Mouse (Mus musculus) ES-Bruce4 (cell line): Measurements from ENCODE around the gene Ptger4. TPM values are rescaled to one million over a fixed set of nuclear protein-coding genes. Genes with fewer than 3 reads are reported as not detected.

Experiments
- H3K27ac ChIP-seq: 2 replicates; pipeline ENCODE4 v1.5.1; 2012; ENCODE audit warnings: low read length, inconsistent platforms; ENCODE audit not compliant: insufficient read depth
- H3K27me3 ChIP-seq: 2 replicates; pipeline ENCODE4 v1.6.1; 2012; ENCODE audit warnings: mild to moderate bottlenecking, low read length, inconsistent platforms; ENCODE audit not compliant: control insufficient read depth, poor library complexity, insufficient read depth, severe bottlenecking
- H3K36me3 ChIP-seq: 2 replicates; pipeline ENCODE4 v1.6.1; 2012; ENCODE audit warnings: inconsistent platforms, mild to moderate bottlenecking, low read length, moderate library complexity; ENCODE audit not compliant: control insufficient read depth, poor library complexity, insufficient read depth, severe bottlenecking
- H3K4me1 ChIP-seq: one replicate; pipeline ENCODE4 v1.8.1; 2011; ENCODE audit warnings: low read length; ENCODE audit not compliant: control insufficient read depth, insufficient read depth
- H3K4me3 ChIP-seq: 2 replicates; pipeline ENCODE4 v1.5.1; 2011; ENCODE audit warnings: low read depth, mild to moderate bottlenecking, low read length
- H3K9ac ChIP-seq: 2 replicates; pipeline ENCODE4 v1.6.1; 2012; ENCODE audit warnings: low read depth, mild to moderate bottlenecking, inconsistent platforms; ENCODE audit not compliant: poor library complexity, severe bottlenecking
- H3K9me3 ChIP-seq: replicated peaks from 2 replicates; pipeline ENCODE4 v1.6.1; 2012; ENCODE audit warnings: mild to moderate bottlenecking, low read length, inconsistent platforms; ENCODE audit not compliant: control insufficient read depth, poor library complexity, insufficient read depth, severe bottlenecking
- CTCF ChIP-seq: IDR thresholded peaks from one replicate; pipeline ENCODE4 v1.8.1; 2011; ENCODE audit warnings: low read depth, low read length
- EP300 ChIP-seq: IDR thresholded peaks from 2 replicates; pipeline ENCODE4 v1.6.1; 2011; ENCODE audit warnings: low read depth, low read length; ENCODE audit not compliant: insufficient read depth
- POLR2A ChIP-seq: IDR thresholded peaks from one replicate; pipeline ENCODE4 v1.8.1; 2011; ENCODE audit warnings: low read length; ENCODE audit not compliant: insufficient read depth
- polyA plus RNA-seq: library from polyadenylated mRNA; stranded (reverse); fragments of >200 nt; gene quantifications from 2 replicates; pipeline ENCODE4 v1.2.4, GENCODE M21; 2011; ENCODE audit warnings: low read depth; ENCODE audit not compliant: missing spikeins, insufficient read depth, insufficient read length

Ptger4 gene
- polyA plus RNA-seq, 1 experiment, result 1.3 TPM

- H3K27ac ChIP-seq, result no peak overlapping the region
- TF ChIP-seq EP300 (no peak), POLR2A (no peak), CTCF (no peak)
- no peak overlapping the region for H3K4me3 ChIP-seq
- no peak overlapping the region for H3K9ac ChIP-seq
- no peaks in the 10 kb centered on the region for H3K9me3 ChIP-seq
- no peaks in the 10 kb centered on the region for H3K27me3 ChIP-seq
- no peaks in the 10 kb centered on the region for H3K4me1 ChIP-seq
- no peaks in the 10 kb centered on the region for H3K36me3 ChIP-seq
Observed at GRCm38 (mm10) chr15:5250182-5250581, 6.2 kb upstream of the Ptger4 start.

DNA sequence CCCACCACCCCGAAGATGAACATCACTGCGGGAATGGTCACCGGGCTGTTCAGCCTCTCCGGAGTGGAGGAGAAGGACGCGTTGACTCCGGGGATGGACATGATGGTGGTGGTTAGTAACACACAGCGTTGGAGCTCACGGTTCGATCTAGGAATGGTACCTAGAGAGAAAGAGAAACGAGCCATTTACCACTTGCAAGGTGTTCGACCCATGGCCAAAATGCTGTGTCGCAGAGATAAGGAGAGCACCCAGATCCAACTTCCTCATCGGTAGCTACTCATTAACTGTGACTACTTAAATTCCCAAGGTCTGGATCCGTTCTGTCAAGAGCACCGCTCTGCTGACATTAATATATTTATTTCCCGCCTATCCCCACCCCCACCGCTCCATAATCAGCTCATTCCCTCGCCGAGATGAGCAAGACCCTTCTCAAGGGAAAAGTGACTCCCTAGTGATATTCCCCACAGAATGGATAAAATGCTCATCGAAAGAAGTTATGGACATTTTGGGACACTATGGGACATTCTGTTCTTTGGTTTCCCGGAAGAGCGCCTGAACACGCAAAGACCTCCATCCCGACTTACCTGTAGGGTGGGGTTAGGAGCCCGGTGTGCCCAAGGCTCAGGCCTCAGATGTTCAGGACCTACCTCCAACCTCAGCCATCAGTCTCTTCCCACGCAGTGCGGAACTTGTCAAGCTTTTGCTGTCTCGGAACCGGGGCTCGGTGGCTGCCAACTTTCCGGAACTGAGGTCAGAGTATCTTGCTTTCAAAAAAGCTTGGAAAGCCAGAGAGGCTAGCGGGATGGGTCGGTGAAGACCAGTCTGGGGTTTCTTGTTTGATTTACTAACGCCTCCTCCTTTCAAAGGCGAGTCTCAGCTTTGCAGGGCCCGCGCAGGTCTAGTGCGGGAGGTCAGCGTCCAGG, 690 bp downstream of the Ptger4 start:
- Histone ChIP-seq H3K36me3 (no peaks in the 10 kb centered on the region), H3K27ac (no peak overlapping the region), H3K9me3 (no peaks in the 10 kb centered on the region), H3K4me1 (no peaks in the 10 kb centered on the region), H3K4me3 (peak overlapping the region; percentile 63), H3K27me3 (peaks cover 5% of the 10 kb centered on the region; the same call in 1 of the 2 replicates), H3K9ac (peak overlapping the region; percentile 50)
- no peak for TF ChIP-seq POLR2A
- no peak for TF ChIP-seq EP300
- no peak for TF ChIP-seq CTCF

DNA sequence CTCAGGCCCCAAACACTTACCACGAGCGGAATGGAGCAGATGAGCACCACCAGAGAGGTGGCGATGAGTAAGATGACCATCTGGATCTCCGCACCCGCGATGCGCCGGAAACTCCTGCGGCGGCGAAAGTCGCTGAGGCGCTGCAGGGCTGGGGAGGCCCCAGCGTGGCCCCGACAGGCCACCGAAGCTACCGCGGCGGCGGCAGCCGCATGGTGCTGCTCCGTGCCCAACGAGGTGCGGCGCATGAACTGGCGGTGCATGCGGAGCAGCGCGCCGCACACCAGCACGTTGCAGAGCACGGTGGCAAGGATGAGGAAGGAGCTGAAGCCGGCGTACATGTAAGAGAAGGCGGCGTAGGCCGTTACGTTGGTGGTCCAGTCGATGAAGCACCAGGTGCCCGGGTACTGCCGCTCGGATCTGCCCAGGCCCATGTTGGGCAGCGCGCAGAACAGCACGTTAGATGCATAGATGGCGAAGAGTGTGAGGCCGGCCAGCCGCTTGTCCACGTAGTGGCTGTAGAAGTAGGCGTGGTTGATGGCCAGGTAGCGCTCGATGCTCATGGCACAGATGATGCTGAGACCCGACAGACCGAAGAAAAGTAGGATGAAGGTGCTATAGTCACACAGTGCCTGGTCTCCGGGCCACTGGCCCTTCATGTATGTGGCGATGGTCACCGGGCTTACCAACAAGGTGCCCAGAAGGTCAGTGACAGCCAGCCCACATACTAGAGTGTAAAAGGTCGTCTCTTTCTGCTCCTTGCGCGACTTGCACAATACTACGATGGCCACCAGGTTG, 1.5 kb downstream of the Ptger4 start:
- no peaks in the 10 kb centered on the region for H3K9me3 ChIP-seq
- peak overlapping the region; percentile 53 for H3K4me3 ChIP-seq
- no peaks in the 10 kb centered on the region for H3K36me3 ChIP-seq
- H3K27ac ChIP-seq, result no peak overlapping the region
- H3K27me3 ChIP-seq, result peaks cover 5% of the 10 kb centered on the region; the same call in 1 of the 2 replicates
- H3K4me1 ChIP-seq, result no peaks in the 10 kb centered on the region
- H3K9ac ChIP-seq, result peak overlapping the region; percentile 20; the same call in 1 of the 2 replicates
- TF ChIP-seq POLR2A, result no peak
- TF ChIP-seq CTCF, result no peak
- TF ChIP-seq EP300, result no peak

GRCm38 (mm10) chr15:5241304-5242201, 2.4 kb downstream of the Ptger4 start:
- Histone ChIP-seq H3K4me3 (peak overlapping the region; percentile 53), H3K9ac (peak overlapping the region; percentile 20; the same call in 1 of the 2 replicates), H3K36me3 (no peaks in the 10 kb centered on the region), H3K9me3 (no peaks in the 10 kb centered on the region), H3K27me3 (peaks cover 5% of the 10 kb centered on the region; the same call in 1 of the 2 replicates), H3K27ac (no peak overlapping the region), H3K4me1 (no peaks in the 10 kb centered on the region)
- TF ChIP-seq CTCF (peak; percentile 20), POLR2A (no peak), EP300 (no peak)

- Histone ChIP-seq H3K9ac (no peak overlapping the region), H3K27me3 (peaks cover 5% of the 10 kb centered on the region; the same call in 1 of the 2 replicates)
Observed at GRCm38 (mm10) chr15:5240360-5240759, 3.6 kb downstream of the Ptger4 start.

More at GRCm38 (mm10) chr15:5240360-5240759, 3.6 kb downstream of the Ptger4 start:
- no peaks in the 10 kb centered on the region for H3K9me3 ChIP-seq
- H3K36me3 ChIP-seq, result no peaks in the 10 kb centered on the region
- H3K27ac ChIP-seq, result no peak overlapping the region
- H3K4me1 ChIP-seq, result no peaks in the 10 kb centered on the region
- TF ChIP-seq EP300, result no peak
- no peak for TF ChIP-seq POLR2A
- no peak for TF ChIP-seq CTCF
- H3K4me3 ChIP-seq, result no peak overlapping the region
